Mouse (Mus musculus): ENCODE results near the gene H2-Oa. TPM values are rescaled to one million over a fixed set of nuclear protein-coding genes. Genes with fewer than 3 reads are reported as not detected.
A peak's percentile ranks its signal among the peaks of the same experiment; 100 is the strongest.

Gene H2-Oa
- polyA plus RNA-seq, 1 experiment = not detected

DNA sequence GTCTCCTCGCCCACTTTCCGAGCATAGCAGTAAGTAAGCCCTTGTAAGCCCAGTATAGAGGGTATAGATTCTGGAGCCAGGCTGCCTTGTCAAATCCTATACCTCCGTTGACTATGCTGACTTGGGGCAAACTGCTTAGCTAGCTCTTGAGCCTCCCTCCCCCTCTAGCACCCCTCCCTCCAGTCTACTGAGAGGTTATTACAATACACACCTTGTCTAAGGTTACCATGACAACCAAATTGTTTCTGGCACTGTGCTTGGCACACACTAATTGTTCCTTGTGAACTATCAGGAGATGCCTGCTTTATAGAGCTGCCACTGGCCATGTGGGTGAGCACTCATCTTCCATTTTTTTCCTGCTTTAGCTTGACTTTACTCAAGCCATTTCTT is 17.7 kb downstream of the H2-Oa start:
- Histone ChIP-seq H3K27ac (replicated peaks; ENCODE audit: low read depth, low read length) (no peak overlapping the region), H3K4me1 (ENCODE audit: control insufficient read depth, insufficient read depth, insufficient read length, low read length) (no peaks in the 10 kb centered on the region; the same call in 1 of the 2 replicates), H3K4me3 (ENCODE audit: insufficient read depth, low read depth, low read length) (no peak overlapping the region)

DNA sequence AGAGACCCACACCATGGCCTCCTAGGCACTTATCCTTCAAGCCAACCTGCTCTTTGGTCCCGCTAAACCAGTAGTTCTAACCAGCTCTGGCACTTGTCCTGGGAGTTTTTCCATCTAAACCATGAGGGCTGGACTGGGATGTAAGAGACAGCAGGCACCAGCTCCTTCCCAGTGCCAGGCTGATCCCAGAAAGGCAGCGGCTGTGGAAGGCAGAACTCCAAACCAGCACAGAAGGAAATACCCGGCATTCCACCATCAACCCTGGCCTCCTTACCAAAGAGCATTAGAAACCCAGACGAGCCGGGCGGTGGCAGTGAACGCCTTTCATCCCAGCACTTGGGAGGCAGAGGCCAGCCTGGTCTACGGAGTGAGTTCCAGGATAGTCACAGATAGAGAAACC is 18.2 kb downstream of the H2-Oa start:
- Histone ChIP-seq H3K4me3 (ENCODE audit: insufficient read depth, low read depth, low read length) (no peak overlapping the region), H3K27ac (replicated peaks; ENCODE audit: low read depth, low read length) (no peak overlapping the region), H3K4me1 (ENCODE audit: control insufficient read depth, insufficient read depth, insufficient read length, low read length) (no peaks in the 10 kb centered on the region; the same call in 1 of the 2 replicates)

DNA sequence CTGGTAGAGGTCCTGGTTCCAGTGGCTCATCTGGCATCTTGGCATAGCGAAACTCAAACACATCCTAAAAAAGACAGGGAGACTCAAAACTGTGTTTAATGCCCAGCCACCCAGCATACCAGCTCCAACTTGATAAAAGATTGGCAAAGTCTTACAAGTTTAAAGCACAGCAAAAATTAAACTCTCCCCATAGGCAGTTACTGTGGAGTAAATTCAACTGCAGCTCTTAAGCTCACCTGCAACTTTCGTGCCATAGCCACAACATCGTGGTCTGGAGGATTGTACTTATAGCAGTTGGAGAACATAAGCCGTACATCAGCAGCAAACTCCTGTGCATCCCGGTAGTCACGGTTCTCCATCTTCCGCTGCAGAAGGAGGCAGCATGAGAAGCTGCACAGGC is 22.0 kb downstream of the H2-Oa start:
- H3K4me3 ChIP-seq (ENCODE audit: insufficient read depth, low read depth, low read length) = no peak overlapping the region
- H3K27ac ChIP-seq (replicated peaks; ENCODE audit: low read depth, low read length) = no peak overlapping the region
- no peaks in the 10 kb centered on the region; the same call in 1 of the 2 replicates for H3K4me1 ChIP-seq (ENCODE audit: control insufficient read depth, insufficient read depth, insufficient read length, low read length)

GRCm38 (mm10) chr17:34116736-34117370 is 24.7 kb downstream of the H2-Oa start:
- Histone ChIP-seq H3K27ac (replicated peaks; ENCODE audit: low read depth, low read length) (no peak overlapping the region), H3K4me1 (ENCODE audit: control insufficient read depth, insufficient read depth, insufficient read length, low read length) (no peaks in the 10 kb centered on the region; the same call in 1 of the 2 replicates), H3K4me3 (ENCODE audit: insufficient read depth, low read depth, low read length) (peak overlapping the region; percentile 98)

- H3K27ac ChIP-seq (replicated peaks; ENCODE audit: low read depth, low read length) = peak overlapping the region; percentile 9
- H3K4me1 ChIP-seq (ENCODE audit: control insufficient read depth, insufficient read depth, insufficient read length, low read length) = no peaks in the 10 kb centered on the region; the same call in 1 of the 2 replicates
- H3K4me3 ChIP-seq (ENCODE audit: insufficient read depth, low read depth, low read length) = peak overlapping the region; percentile 98
Measured at GRCm38 (mm10) chr17:34117421-34118112, 25.4 kb downstream of the H2-Oa start.

GRCm38 (mm10) chr17:34118113-34118872 is 26.2 kb downstream of the H2-Oa start:
- H3K27ac ChIP-seq (replicated peaks; ENCODE audit: low read depth, low read length) = peak overlapping the region; percentile 20
- peak overlapping the region; percentile 98 for H3K4me3 ChIP-seq (ENCODE audit: insufficient read depth, low read depth, low read length)
- no peaks in the 10 kb centered on the region; the same call in 1 of the 2 replicates for H3K4me1 ChIP-seq (ENCODE audit: control insufficient read depth, insufficient read depth, insufficient read length, low read length)

DNA sequence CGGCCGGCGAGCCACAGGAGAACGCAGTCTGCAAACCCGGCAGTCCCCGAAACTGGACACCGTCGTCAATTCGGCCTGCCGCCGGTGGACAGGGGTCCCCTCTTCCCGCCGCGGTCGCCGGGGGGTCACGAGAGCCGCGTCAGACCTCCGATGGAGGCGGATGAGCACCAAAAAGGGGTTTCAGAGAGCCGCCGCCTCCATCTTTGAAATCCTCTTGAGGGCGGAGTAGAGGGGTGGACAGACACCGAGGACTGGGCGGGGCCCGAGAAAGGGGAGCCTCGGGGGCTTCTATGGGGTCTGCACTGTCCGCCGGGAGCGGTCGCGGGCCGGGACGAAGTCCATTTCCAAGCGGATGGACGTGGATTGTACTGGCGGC is 26.7 kb downstream of the H2-Oa start:
- H3K4me3 ChIP-seq (ENCODE audit: insufficient read depth, low read depth, low read length) = peak overlapping the region; percentile 98
- H3K4me1 ChIP-seq (ENCODE audit: control insufficient read depth, insufficient read depth, insufficient read length, low read length) = peaks cover 4% of the 10 kb centered on the region
- H3K27ac ChIP-seq (replicated peaks; ENCODE audit: low read depth, low read length) = peak overlapping the region; percentile 20; the same call in 1 of the 2 replicates

DNA sequence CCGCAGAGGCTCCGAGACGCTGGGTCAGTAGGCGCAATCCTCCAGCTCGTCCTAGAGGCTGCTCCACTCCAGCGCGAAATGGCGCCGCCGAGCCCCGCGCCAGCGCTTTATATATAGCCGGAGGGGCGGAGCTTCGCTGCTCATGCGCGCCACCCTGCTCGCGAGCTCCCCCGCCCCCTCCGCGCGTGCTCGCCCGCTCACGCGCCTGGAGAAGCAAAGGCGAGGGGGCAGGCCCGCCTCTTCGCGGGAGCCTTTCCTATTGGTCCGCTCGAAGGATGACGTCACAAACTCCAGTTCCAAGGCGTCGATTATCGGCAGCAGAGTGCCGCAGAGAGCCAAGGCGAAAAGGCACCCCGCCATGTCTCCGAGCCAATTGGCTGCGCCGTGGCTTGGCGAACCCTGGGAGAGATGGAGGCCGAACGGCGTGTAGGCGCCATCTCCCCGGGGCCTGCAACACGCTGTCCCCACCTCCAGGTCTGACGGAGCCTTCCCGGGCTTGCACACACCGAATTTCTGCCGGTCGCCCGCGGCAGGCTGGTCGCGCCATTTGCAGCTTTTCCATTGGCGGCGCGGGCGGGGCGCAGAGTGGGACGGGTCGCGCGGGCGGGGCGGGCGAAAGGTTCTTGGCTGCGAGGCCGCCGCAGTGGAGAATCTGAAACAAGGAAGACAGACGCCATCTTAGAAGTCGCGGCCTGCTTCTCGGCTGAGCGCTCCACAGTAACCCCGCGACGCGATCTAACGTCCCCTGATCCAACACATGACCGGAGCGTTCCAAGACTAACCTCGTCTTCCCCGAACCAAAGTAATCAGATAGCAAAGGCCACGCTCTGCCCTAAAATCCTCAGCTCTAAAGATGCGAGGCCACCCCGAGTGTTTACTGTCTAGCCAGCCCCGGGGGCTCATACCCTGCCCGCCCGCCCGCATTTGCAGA is 27.4 kb downstream of the H2-Oa start, which contains the start of gene H2-DMa:
Gene H2-DMa, plus strand, starts transcription at position 293 of the 931 bp plus-strand sequence.
- H3K27ac ChIP-seq (replicated peaks; ENCODE audit: low read depth, low read length) = peak within 1 kb of the TSS; percentile 99
- H3K4me1 ChIP-seq (ENCODE audit: control insufficient read depth, insufficient read depth, insufficient read length, low read length) = peaks cover 5% of the 10 kb centered on the region
- H3K4me3 ChIP-seq (ENCODE audit: insufficient read depth, low read depth, low read length) = peak within 1 kb of the TSS; percentile 98

DNA sequence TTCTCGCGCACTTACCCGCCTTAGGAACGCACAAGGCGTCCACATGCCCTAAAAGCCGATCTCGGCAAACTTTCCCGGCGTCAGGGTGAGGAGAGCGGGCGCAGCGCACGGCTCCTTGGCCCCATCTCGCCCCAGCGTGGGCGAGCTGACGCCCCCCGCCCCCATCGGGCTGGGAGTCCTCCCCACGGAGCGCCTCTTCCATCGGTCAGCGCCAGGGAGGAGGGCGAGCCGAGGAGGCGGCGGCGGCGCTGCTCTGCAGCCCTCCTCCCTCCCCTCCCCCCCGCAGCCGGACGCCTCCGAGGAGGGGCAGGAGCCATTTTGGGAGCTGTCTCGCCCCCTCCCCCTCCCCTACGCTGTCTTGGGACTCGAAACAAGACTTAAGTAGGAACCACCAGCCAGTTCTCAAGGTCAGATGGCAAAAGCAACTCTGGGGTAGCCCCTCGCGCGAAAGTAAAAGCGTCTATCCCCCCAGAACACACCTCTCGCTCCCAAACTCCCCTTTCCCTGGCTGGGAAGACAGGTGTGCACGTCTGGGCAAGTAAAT is 28.1 kb downstream of the H2-Oa start:
- Histone ChIP-seq H3K4me1 (ENCODE audit: control insufficient read depth, insufficient read depth, insufficient read length, low read length) (peaks cover 5% of the 10 kb centered on the region; the same call in 1 of the 2 replicates), H3K27ac (replicated peaks; ENCODE audit: low read depth, low read length) (peak overlapping the region; percentile 99), H3K4me3 (ENCODE audit: insufficient read depth, low read depth, low read length) (peak overlapping the region; percentile 76)

GRCm38 (mm10) chr17:34120814-34121171 is 28.7 kb downstream of the H2-Oa start:
- Histone ChIP-seq H3K4me1 (ENCODE audit: control insufficient read depth, insufficient read depth, insufficient read length, low read length) (peaks cover 5% of the 10 kb centered on the region; the same call in 1 of the 2 replicates), H3K4me3 (ENCODE audit: insufficient read depth, low read depth, low read length) (peak overlapping the region; percentile 76), H3K27ac (replicated peaks; ENCODE audit: low read depth, low read length) (peak overlapping the region; percentile 99)

GRCm38 (mm10) chr17:34121172-34121878 is 29.2 kb downstream of the H2-Oa start:
- Histone ChIP-seq H3K27ac (replicated peaks; ENCODE audit: low read depth, low read length) (peak overlapping the region; percentile 99), H3K4me3 (ENCODE audit: insufficient read depth, low read depth, low read length) (peak overlapping the region; percentile 76), H3K4me1 (ENCODE audit: control insufficient read depth, insufficient read depth, insufficient read length, low read length) (peaks cover 5% of the 10 kb centered on the region; the same call in 1 of the 2 replicates)

- Histone ChIP-seq H3K4me3 (ENCODE audit: insufficient read depth, low read depth, low read length) (peak overlapping the region; percentile 76), H3K27ac (replicated peaks; ENCODE audit: low read depth, low read length) (peak overlapping the region; percentile 99), H3K4me1 (ENCODE audit: control insufficient read depth, insufficient read depth, insufficient read length, low read length) (peaks cover 8% of the 10 kb centered on the region)
Measured at GRCm38 (mm10) chr17:34121879-34122187, 29.7 kb downstream of the H2-Oa start.

DNA sequence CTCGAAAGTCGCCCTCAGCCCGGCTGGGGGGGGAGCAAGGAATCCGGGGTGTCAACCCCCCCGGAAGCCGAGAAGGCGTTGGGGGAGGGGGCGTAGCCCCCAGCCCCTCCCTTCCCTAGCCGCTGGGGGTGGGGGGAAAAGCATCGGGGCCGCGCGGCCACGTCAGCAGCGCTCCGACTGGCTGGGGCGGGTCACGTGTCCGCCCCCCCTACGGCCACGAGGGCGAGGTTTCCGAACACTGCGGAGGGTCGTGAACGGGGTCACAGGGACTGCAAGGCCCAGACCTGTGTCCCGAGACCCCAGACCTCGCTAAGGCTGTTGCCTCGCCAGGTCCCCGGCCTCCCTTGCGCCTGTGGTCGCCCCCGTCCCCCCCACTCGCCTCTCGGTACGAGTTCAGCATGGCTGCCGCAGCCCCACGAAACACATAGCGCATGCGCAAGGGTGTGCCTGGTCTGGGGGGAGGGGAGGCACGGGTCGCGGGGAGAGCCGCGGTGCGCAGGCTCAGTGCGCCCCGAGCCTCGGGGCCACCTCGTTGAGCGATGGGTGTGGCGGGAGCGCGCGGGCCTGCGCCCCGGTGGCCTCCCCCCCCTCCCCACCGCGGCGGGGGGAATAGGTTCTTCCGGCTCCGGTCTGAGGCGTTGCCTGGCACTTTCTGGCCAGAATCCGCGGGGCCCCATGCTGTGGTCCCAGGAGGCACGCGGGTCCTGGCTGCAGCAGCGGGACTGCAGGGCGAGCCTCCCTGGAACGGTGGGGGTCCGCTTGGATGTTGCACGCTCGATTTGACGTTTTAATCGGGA is 30.2 kb downstream of the H2-Oa start, which contains the start of gene Brd2:
Gene Brd2, minus strand, starts transcription at position 447 of the 797 bp plus-strand sequence.
- Histone ChIP-seq H3K27ac (replicated peaks; ENCODE audit: low read depth, low read length) (peak within 1 kb of the TSS; percentile 99), H3K4me1 (ENCODE audit: control insufficient read depth, insufficient read depth, insufficient read length, low read length) (peaks cover 14% of the 10 kb centered on the region), H3K4me3 (ENCODE audit: insufficient read depth, low read depth, low read length) (peak within 1 kb of the TSS; percentile 76)

Measured in brown adipose tissue, adult 24 weeks (tissue).